Mouse (Mus musculus) cerebellum, adult 18-20 months (tissue): Measurements from ENCODE around the gene Lax1.
A peak's percentile ranks its signal among the peaks of the same experiment; 100 is the strongest.
"Not testable (repeated sequence)": the region's sequence is repeated elsewhere in the genome, so short reads cannot be mapped to it uniquely, and the experiment has no call there.

Experiments used
- DNase-seq, 2 experiments: peaks; one replicate each; pipeline ENCODE4 v3.0.0; 2021

Gene Lax1

GRCm38 (mm10) chr1:133685749-133686519 lies 4.0 kb downstream of the Lax1 start:
- no peak for DNase-seq

- DNase-seq = no peak
Measured at GRCm38 (mm10) chr1:133671801-133672200, 18.1 kb downstream of the Lax1 start.

GRCm38 (mm10) chr1:133671266-133671665 lies 18.6 kb downstream of the Lax1 start:
- DNase-seq = no peak

- DNase-seq = no peak
Measured at GRCm38 (mm10) chr1:133670776-133671175, 19.1 kb downstream of the Lax1 start.

GRCm38 (mm10) chr1:133670190-133670589 lies 19.7 kb downstream of the Lax1 start:
- no peak for DNase-seq

GRCm38 (mm10) chr1:133668618-133669017 lies 21.3 kb downstream of the Lax1 start:
- no peak for DNase-seq

GRCm38 (mm10) chr1:133667721-133668120 lies 22.2 kb downstream of the Lax1 start:
- DNase-seq = no peak

- DNase-seq = not testable (repeated sequence)
Measured at GRCm38 (mm10) chr1:133665713-133666112, 24.2 kb downstream of the Lax1 start.

- DNase-seq = no peak
Measured at GRCm38 (mm10) chr1:133664203-133664970, 25.5 kb downstream of the Lax1 start.

- DNase-seq = no peak
Measured at GRCm38 (mm10) chr1:133663427-133663826, 26.5 kb downstream of the Lax1 start.

GRCm38 (mm10) chr1:133662941-133663340 lies 27.0 kb downstream of the Lax1 start:
- DNase-seq = no peak

- peak; percentile 90 to 96 for DNase-seq
Measured at GRCm38 (mm10) chr1:133661203-133661933, 28.5 kb downstream of the Lax1 start, which contains the start of gene Gm38394. Gene Gm38394 (minus strand): TSS chr1:133661318.

- DNase-seq = peak; percentile 21 to 51
Measured at GRCm38 (mm10) chr1:133660466-133661202, 29.3 kb downstream of the Lax1 start, which contains the start of gene Zbed6. Gene Zbed6 (minus strand): TSS chr1:133660885.

GRCm38 (mm10) chr1:133658878-133659277 lies 31.0 kb downstream of the Lax1 start:
- DNase-seq = no peak

GRCm38 (mm10) chr1:133656811-133657210 lies 33.1 kb downstream of the Lax1 start:
- peak in 1 of 2 experiments; percentile 24 for DNase-seq

GRCm38 (mm10) chr1:133653033-133653432 lies 36.9 kb downstream of the Lax1 start:
- no peak for DNase-seq

- no peak for DNase-seq
Measured at GRCm38 (mm10) chr1:133650288-133651055, 39.4 kb downstream of the Lax1 start.

GRCm38 (mm10) chr1:133645652-133646051 lies 44.3 kb downstream of the Lax1 start:
- DNase-seq = no peak

- no peak for DNase-seq
Measured at GRCm38 (mm10) chr1:133641163-133641562, 48.7 kb downstream of the Lax1 start.

- DNase-seq = no peak
Measured at GRCm38 (mm10) chr1:133638517-133638916, 51.4 kb downstream of the Lax1 start.

GRCm38 (mm10) chr1:133632168-133632567 lies 57.7 kb downstream of the Lax1 start:
- no peak for DNase-seq
